Mouse (Mus musculus): ENCODE results near the gene Serpina6. TPM values are rescaled to one million over a fixed set of nuclear protein-coding genes. Genes with fewer than 3 reads are reported as not detected.

Gene Serpina6
- total and polyA plus RNA-seq, 3 experiments, result not detected

GRCm38 (mm10) chr12:103635846-103636245, 21.2 kb downstream of the Serpina6 start:
- Histone ChIP-seq H3K36me3 (ENCODE audit: control insufficient read depth in 1 of 2, insufficient read depth in 2 of 2, low read length in 2 of 2) (no peaks in the 10 kb centered on the region), H3K79me2 (ENCODE audit: control insufficient read depth, insufficient read depth, low read length, poor library complexity) (no peaks in the 10 kb centered on the region), H3K9ac (ENCODE audit: control insufficient read depth, low read depth, low read length, poor library complexity, severe bottlenecking) (no peak overlapping the region), H3K27ac (ENCODE audit: control insufficient read depth, low read depth, low read length) (no peak overlapping the region), H3K4me1 (ENCODE audit: control insufficient read depth in 1 of 2, insufficient read depth in 2 of 2, low read length in 2 of 2) (no peaks in the 10 kb centered on the region), H3K27me3 (ENCODE audit: control insufficient read depth in 1 of 2, insufficient read depth in 2 of 2, low read length in 2 of 2) (no peaks in the 10 kb centered on the region; a peak in 1 of 4 replicates), H3K9me3 (replicated peaks; ENCODE audit: insufficient read depth, low read length) (no peaks in the 10 kb centered on the region), H3K4me3 (ENCODE audit: control insufficient read depth in 1 of 2, insufficient read depth in 1 of 2, low read depth in 2 of 2, low read length in 2 of 2) (no peak overlapping the region)
- DNase-seq (ENCODE audit: low read depth, low spot score), result no peak
- TF ChIP-seq RAD21 (IDR thresholded peaks at IDR 0.05; ENCODE audit: low read depth, low read length), result no peak
- TF ChIP-seq HCFC1 (IDR thresholded peaks at IDR 0.05; ENCODE audit: low read depth, low read length), result no peak
- no peak for TF ChIP-seq USF2 (IDR thresholded peaks at IDR 0.05; ENCODE audit: borderline replicate concordance in 1 of 2, insufficient read depth in 1 of 2, low read depth in 1 of 2, low read length in 2 of 2)
- TF ChIP-seq E2F4 (IDR thresholded peaks at IDR 0.05; ENCODE audit: borderline replicate concordance, low read depth, low read length), result no peak
- TF ChIP-seq JUND (IDR thresholded peaks at IDR 0.05; ENCODE audit: low read depth, low read length), result no peak
- TF ChIP-seq CTCF (IDR thresholded peaks at IDR 0.05 in 2 of 3, conservative IDR thresholded peaks at IDR 0.05 in 1 of 3; ENCODE audit: control insufficient read depth in 1 of 3, insufficient read depth in 1 of 3, low read depth in 2 of 3, low read length in 3 of 3, poor library complexity in 1 of 3, severe bottlenecking in 1 of 3), result no peak
- TF ChIP-seq UBTF (IDR thresholded peaks at IDR 0.05; ENCODE audit: borderline replicate concordance, insufficient read depth, low read depth, low read length), result no peak

GRCm38 (mm10) chr12:103634430-103634829, 22.6 kb downstream of the Serpina6 start:
- no peaks in the 10 kb centered on the region; a peak in 1 of 4 replicates for H3K27me3 ChIP-seq (ENCODE audit: control insufficient read depth in 1 of 2, insufficient read depth in 2 of 2, low read length in 2 of 2)
- H3K36me3 ChIP-seq (ENCODE audit: control insufficient read depth in 1 of 2, insufficient read depth in 2 of 2, low read length in 2 of 2), result no peaks in the 10 kb centered on the region
- DNase-seq (ENCODE audit: low read depth, low spot score), result no peak
- H3K79me2 ChIP-seq (ENCODE audit: control insufficient read depth, insufficient read depth, low read length, poor library complexity), result no peaks in the 10 kb centered on the region
- H3K27ac ChIP-seq (ENCODE audit: control insufficient read depth, low read depth, low read length), result no peak overlapping the region
- no peaks in the 10 kb centered on the region for H3K4me1 ChIP-seq (ENCODE audit: control insufficient read depth in 1 of 2, insufficient read depth in 2 of 2, low read length in 2 of 2)
- H3K9ac ChIP-seq (ENCODE audit: control insufficient read depth, low read depth, low read length, poor library complexity, severe bottlenecking), result no peak overlapping the region
- TF ChIP-seq CHD2 (IDR thresholded peaks at IDR 0.05; ENCODE audit: low read length), result no peak
- no peak overlapping the region for H3K4me3 ChIP-seq (ENCODE audit: control insufficient read depth in 1 of 2, insufficient read depth in 1 of 2, low read depth in 2 of 2, low read length in 2 of 2)
- H3K9me3 ChIP-seq (replicated peaks; ENCODE audit: insufficient read depth, low read length), result no peaks in the 10 kb centered on the region

- Histone ChIP-seq H3K79me2 (ENCODE audit: control insufficient read depth, insufficient read depth, low read length, poor library complexity) (no peaks in the 10 kb centered on the region), H3K27ac (ENCODE audit: control insufficient read depth, low read depth, low read length) (no peak within 1 kb of the TSS), H3K9me3 (replicated peaks; ENCODE audit: insufficient read depth, low read length) (no peaks in the 10 kb centered on the region), H3K4me1 (ENCODE audit: control insufficient read depth in 1 of 2, insufficient read depth in 2 of 2, low read length in 2 of 2) (no peaks in the 10 kb centered on the region), H3K36me3 (ENCODE audit: control insufficient read depth in 1 of 2, insufficient read depth in 2 of 2, low read length in 2 of 2) (no peaks in the 10 kb centered on the region), H3K9ac (ENCODE audit: control insufficient read depth, low read depth, low read length, poor library complexity, severe bottlenecking) (no peak within 1 kb of the TSS), H3K4me3 (ENCODE audit: control insufficient read depth in 1 of 2, insufficient read depth in 1 of 2, low read depth in 2 of 2, low read length in 2 of 2) (no peak within 1 kb of the TSS), H3K27me3 (ENCODE audit: control insufficient read depth in 1 of 2, insufficient read depth in 2 of 2, low read length in 2 of 2) (no peaks in the 10 kb centered on the region; a peak in 1 of 4 replicates)
- DNase-seq (ENCODE audit: low read depth, low spot score), result no peak
- TF ChIP-seq E2F4 (IDR thresholded peaks at IDR 0.05; ENCODE audit: borderline replicate concordance, low read depth, low read length) (no peak), MXI1 (IDR thresholded peaks at IDR 0.05; ENCODE audit: low read depth, low read length) (no peak), MAX (IDR thresholded peaks at IDR 0.05; ENCODE audit: low read length) (no peak), CHD1 (IDR thresholded peaks at IDR 0.05; ENCODE audit: low read depth, low read length) (no peak), SMC3 (IDR thresholded peaks at IDR 0.05; ENCODE audit: low read depth, low read length) (no peak), MYB (IDR thresholded peaks at IDR 0.05; ENCODE audit: low read depth, low read length) (no peak), USF2 (IDR thresholded peaks at IDR 0.05; ENCODE audit: borderline replicate concordance in 1 of 2, insufficient read depth in 1 of 2, low read depth in 1 of 2, low read length in 2 of 2) (no peak), TCF12 (IDR thresholded peaks at IDR 0.05; ENCODE audit: low read depth, low read length) (no peak), BHLHE40 (IDR thresholded peaks at IDR 0.05; ENCODE audit: borderline replicate concordance, low read depth, low read length) (no peak)
Measured at GRCm38 (mm10) chr12:103631203-103631612, 25.8 kb downstream of the Serpina6 start, which contains the start of gene Serpina10. Gene Serpina10, minus strand, starts transcription at chr12:103631444.
